Mouse (Mus musculus) olfactory bulb, adult 2 months (tissue): ENCODE data around the gene Mycbpap. TPM values are rescaled to one million over a fixed set of nuclear protein-coding genes. Genes with fewer than 3 reads are reported as not detected.

ENCODE experiments used
- H3K27ac ChIP-seq: fragments of 200-500 bp; 2 replicates; pipeline ENCODE4 v1.5.1; 2012; ENCODE audit warnings: low read depth, low read length; ENCODE audit not compliant: insufficient read depth
- H3K4me1 ChIP-seq: fragments of 200-500 bp; 2 replicates; pipeline ENCODE4 v1.6.1; 2012; ENCODE audit warnings: low read length; ENCODE audit not compliant: control insufficient read depth, insufficient read depth
- H3K4me3 ChIP-seq: fragments of 200-500 bp; 2 replicates; pipeline ENCODE4 v1.5.1; 2012; ENCODE audit warnings: mild to moderate bottlenecking, low read depth, low read length, moderate library complexity; ENCODE audit not compliant: insufficient read depth
- CTCF ChIP-seq: fragments of 200-500 bp; IDR thresholded peaks from 2 replicates; pipeline ENCODE4 v1.5.1; 2012; ENCODE audit warnings: low read depth, mild to moderate bottlenecking, low read length, moderate library complexity; ENCODE audit not compliant: insufficient read depth
- POLR2A ChIP-seq: fragments of 200-500 bp; IDR thresholded peaks from 2 replicates; pipeline ENCODE4 v1.6.1; 2012; ENCODE audit warnings: mild to moderate bottlenecking, low read depth, low read length, moderate library complexity; ENCODE audit not compliant: insufficient read depth
- WGBS: fragments of 180-500 bp; shearing (Covaris S2); methylation state at CpG from one replicate; pipeline ENCODE4 v1.1.7; 2018; 5-methylcytosine and 5-hydroxymethylcytosine counted together
- polyA plus RNA-seq: library from polyadenylated mRNA; stranded (reverse); fragments of >200 nt; gene quantifications from 2 replicates; pipeline ENCODE4 v1.2.4, GENCODE M21; 2012; ENCODE audit warnings: low replicate concordance; ENCODE audit not compliant: missing spikeins, insufficient read depth, insufficient read length

Gene Mycbpap
- polyA plus RNA-seq, 1 experiment, result not detected

DNA sequence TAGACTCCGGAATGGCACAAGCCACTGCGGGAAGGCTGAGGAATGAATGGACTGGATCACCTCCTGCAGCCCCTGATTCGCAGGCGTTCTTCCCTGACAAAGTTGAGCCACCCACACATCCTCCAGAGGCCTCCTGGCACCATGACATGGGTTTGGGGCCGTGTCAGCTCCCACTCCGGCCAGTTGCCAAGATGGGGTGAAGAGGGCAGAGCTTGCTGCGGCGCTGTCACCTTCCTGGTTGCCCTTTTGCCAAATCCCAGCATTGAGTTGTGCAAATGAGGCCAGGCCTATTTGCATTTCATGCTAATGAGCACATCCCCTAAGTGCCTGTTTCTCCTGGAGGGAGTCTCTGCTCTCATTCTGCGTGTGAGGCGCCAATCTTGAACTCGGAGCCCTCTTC lies 45.8 kb downstream of the Mycbpap start:
- no peak overlapping the region for H3K4me3 ChIP-seq
- H3K27ac ChIP-seq, result no peak overlapping the region
- 30% methylated on average over 11 of the region's 11 CpGs for WGBS
- H3K4me1 ChIP-seq, result peaks cover 32% of the 10 kb centered on the region
- TF ChIP-seq POLR2A (no peak), CTCF (no peak)

DNA sequence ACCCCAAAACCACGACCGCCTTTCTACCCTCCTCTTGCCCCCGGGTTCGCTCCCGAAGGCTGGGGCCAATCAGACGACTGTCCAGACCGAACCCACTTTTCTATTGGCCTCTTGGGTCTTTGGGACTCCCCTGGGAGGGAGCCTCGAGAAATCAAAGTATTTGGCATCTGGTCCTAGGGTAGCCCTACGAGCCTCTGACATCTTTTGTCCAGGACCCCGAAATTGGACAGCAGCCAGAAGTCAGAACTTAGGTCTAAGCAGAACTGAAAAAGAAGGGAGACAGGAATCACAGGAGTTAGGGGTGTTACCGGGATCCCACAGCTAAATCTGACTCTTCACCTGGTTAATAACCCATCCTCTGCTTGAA lies 47.0 kb downstream of the Mycbpap start:
- TF ChIP-seq POLR2A, result no peak
- TF ChIP-seq CTCF, result no peak
- H3K4me3 ChIP-seq, result peak overlapping the region; percentile 47
- WGBS, result 2% methylated on average over 11 of the region's 11 CpGs
- H3K4me1 ChIP-seq, result peaks cover 38% of the 10 kb centered on the region
- H3K27ac ChIP-seq, result no peak overlapping the region

- TF ChIP-seq CTCF, result no peak
- peak; percentile 51; the same call in 1 of the 2 replicates for TF ChIP-seq POLR2A
- WGBS, result 0% methylated on average over 42 of the region's 71 CpGs
- Histone ChIP-seq H3K4me3 (peak within 1 kb of the TSS; percentile 91), H3K27ac (peak within 1 kb of the TSS; percentile 67), H3K4me1 (peaks cover 44% of the 10 kb centered on the region)
Measured at GRCm38 (mm10) chr11:94473707-94474543, 47.6 kb downstream of the Mycbpap start, which contains the start of gene Cacna1g. TSS of gene Cacna1g (minus strand) at chr11:94474198.

DNA sequence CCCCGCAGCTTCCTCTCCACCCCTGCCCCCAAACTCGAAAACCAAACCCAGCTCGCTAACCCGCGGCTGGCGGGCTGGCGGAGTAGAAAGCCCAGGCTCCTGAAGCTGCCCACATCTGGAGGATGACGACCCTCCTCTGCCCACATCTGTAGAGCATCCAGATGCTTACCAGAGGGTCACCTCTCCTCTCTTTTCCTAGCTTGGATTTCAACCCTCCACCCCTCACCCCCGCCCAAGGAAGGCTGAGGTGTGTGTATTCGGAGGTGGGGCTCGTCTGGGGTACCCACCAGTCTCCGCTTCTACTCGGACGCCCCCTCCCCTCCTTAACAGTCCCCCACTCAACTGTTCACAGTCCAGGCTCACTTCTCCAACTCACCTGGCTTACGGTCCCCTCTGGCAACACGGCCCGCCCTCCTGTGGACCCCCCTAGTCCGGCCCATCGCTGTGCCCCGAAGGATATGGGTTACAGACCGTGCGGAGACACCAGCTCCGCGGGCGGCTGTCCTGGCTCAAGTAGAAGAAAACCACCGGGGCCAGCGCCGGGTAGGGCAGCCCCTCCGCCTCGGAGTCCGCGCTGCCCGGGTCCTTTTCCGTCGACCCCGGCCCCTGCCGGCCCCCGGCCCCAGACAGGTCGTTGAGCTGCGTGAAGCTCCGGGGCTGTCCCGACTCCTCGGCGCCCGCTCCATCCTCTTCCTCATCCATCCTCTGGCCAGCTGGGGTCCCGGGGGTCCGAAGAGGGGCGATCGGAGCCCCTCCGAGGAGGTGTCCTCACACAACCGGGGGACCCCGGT lies 48.4 kb downstream of the Mycbpap start:
- under 1% methylated on average over 51 of the region's 52 CpGs for whole genome bisulfite sequencing
- TF ChIP-seq POLR2A (no peak), CTCF (no peak)
- peak overlapping the region; percentile 91 for H3K4me3 ChIP-seq
- peaks cover 51% of the 10 kb centered on the region for H3K4me1 ChIP-seq
- H3K27ac ChIP-seq, result peak overlapping the region; percentile 67

DNA sequence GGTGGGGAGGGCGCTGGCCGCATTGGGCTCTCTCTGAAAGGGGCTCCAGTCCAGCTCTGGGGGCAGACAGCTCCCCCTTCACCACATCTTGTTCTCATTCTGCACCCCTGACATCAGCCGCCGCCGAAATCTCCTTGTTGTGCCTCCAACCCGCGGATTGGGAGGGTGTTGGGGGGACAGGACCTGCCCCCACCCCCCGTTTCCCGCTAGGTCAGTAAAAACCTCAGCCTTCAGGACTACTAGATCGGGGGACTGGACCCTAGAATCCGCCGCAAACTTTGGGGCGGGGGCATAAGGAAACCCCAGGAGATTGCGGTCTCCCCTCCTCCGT lies 49.0 kb downstream of the Mycbpap start:
- WGBS, result 1% methylated on average over 15 of the region's 15 CpGs
- Histone ChIP-seq H3K4me3 (peak overlapping the region; percentile 91), H3K27ac (peak overlapping the region; percentile 67), H3K4me1 (peaks cover 55% of the 10 kb centered on the region)
- TF ChIP-seq CTCF (no peak), POLR2A (no peak)

DNA sequence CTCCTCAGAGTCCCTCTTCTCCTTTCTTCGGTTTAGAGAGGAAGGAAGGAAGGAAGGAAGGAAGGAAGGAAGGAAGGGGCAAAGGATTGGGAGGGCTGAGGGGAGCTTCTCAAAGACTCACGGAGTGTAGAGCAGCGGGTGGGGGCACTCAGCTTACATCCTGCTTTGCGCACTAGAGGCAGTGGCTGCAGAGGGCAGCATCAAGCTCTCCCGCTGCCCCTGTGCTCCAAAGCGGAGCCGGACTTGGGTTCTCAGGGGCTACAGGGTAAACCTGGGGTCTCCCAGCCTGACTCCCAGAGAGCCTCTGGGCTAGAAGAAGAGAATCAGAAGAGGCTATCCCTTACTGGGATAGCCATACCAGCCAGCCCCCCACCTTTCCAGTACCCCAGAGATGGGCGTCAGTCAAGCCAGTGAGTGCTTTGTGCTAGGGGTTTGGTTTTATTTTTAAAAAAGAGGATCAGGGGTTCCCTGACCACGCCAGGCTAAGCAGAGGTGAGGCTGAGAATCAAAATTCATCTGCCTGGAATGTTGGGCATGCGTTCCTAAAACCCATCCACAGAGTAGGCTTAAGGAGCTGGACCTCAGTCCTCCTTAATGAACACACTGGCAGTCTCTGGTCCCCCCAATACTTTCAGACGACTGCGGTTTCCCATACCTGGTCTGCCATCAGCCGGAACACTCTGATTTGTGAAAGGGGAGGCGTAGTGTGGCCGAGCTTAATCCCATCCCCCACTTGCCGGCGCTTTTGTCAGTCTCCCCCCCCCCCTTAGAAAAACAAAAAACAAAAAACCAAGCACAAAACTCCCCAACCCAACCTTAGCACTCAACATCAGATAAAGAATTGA lies 49.6 kb downstream of the Mycbpap start:
- TF ChIP-seq CTCF (no peak), POLR2A (no peak)
- H3K27ac ChIP-seq, result peak overlapping the region; percentile 68
- WGBS, result 11% methylated on average over 17 of the region's 17 CpGs
- H3K4me1 ChIP-seq, result peaks cover 58% of the 10 kb centered on the region
- H3K4me3 ChIP-seq, result peak overlapping the region; percentile 91

GRCm38 (mm10) chr11:94470391-94470790 lies 51.2 kb downstream of the Mycbpap start:
- H3K4me3 ChIP-seq, result peak overlapping the region; percentile 29
- peaks cover 67% of the 10 kb centered on the region for H3K4me1 ChIP-seq
- peak overlapping the region; percentile 59 for H3K27ac ChIP-seq
- WGBS, result 18% methylated on average over 6 of the region's 7 CpGs
- TF ChIP-seq POLR2A, result no peak

DNA sequence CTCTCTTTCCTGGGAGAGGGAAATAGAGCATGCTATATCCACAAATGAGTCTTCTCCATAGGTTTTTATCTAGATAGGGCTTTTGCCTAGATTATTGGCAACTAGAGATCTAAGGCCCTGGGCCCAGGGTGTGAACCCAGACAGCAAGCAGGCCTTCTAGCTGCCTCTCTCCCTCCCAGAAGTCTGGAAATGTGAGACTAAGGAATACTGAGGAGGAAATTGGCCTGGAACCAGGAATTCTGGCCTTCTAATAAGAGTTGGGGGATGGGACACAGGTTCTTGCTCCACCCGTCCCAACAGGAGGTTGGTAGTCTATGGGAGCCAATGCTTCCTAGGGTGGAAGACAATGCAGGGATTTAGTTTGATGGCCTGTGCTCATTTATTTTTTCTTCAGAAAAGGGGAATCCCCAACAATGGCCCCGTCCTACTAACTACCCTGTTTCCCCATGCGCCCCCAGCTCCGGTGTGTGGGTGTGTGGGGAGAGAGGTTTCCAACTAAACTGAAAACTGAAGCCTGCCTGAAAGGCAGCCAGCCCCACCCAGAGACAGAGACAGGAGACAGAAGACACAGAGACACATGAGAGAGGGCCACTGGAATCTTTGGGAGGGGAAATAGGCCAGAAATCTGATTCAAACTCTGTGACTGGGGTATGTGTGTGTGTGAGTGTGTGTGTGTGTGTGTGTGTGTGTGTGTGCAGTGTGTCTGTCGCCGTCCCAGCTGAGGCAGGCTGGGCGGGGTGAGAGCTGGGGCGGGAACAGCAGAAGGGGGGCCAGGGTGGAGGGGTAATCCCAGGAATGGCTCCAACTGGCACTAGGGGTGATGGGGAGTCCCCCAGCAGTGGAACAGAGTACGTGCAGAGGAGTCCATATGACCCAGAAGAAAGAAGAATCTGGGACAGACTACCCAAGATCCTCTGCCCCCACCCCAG lies 52.1 kb downstream of the Mycbpap start:
- H3K4me1 ChIP-seq, result peaks cover 64% of the 10 kb centered on the region
- peak overlapping the region; percentile 53 for H3K27ac ChIP-seq
- TF ChIP-seq POLR2A, result no peak
- no peak for TF ChIP-seq CTCF
- H3K4me3 ChIP-seq, result no peak overlapping the region
- 20% methylated on average over 7 of the region's 9 CpGs for WGBS
